Mouse (Mus musculus) kidney, adult 9 months (tissue): ENCODE data around the gene Adam19.

Source experiments
- DNase-seq: peaks from one replicate; pipeline ENCODE4 v3.0.0; 2022

The Adam19 gene

DNA sequence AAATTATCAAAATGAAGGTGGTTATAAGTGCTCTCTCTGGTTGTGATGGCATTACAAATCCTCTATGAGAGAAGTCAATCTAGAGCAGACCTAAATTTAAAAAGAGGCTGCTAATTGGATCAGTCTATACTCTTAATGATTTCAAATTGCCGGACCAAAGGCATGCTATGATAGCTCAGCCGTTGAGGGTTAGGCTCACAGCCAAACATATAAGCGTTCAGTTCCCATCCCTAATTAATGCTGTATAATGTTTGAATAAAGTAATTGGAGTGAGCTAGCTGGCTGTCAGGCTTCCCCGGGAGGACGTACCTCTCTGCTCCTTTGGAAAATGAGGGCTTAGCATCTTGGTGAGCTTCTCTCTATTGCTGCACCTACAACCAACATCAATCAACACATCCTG is 53.4 kb downstream of the Adam19 start:
- no peak for DNase-seq

DNA sequence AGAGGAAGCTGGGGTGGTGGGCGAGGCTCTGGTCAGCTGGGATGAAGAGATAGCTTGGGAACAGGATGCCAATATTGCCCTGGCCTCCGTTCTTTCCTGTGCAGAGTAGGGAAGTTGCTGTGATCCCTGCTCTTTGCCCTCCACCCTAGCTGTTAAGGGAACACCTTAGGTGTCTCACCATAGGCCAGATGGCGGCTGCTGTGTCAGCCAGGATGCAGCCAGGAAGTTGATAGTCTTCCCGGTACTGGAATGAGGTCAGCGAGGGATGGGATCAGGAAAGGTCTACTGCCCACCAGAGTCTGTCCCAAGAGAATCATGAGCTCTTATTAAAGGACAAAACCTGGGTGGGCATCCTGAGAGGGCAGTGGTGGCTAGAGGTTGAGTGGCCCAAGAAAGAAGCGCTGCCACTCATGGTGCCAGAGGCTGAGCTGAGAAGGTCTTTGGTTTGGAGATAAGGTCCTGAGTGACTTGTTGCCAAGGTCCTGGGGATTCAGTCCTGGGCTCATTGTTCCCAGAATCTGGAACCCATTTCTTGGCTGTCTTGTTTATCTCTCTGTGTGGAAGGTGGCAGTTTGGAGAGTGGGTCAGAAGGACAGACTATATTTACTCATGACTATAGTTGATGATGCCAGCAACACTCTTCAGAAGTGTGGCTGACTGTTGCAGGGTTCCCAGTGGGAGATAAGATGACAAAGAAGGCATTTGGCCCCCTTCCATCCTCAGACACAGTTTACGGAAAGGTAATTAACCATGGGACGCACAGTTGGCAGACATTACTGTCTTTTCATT is 54.6 kb downstream of the Adam19 start:
- DNase-seq = no peak

DNA sequence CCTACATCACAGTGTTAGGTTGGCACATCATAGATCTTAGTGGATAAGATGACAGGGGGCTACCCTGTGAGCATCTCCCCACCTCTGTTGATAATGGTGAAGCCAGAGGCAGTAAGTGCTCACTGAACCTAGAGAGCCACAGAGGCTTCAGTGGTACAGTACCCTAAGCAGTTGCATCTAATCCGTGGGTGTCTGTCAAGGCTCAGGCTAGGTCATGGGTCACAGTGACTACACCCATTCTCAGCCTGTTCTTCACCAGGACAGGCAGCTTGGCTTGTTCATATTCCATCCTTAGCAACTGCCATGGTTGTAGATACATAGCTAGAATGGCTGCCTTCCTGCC is 55.1 kb downstream of the Adam19 start:
- no peak for DNase-seq

- DNase-seq = no peak
Measured at GRCm38 (mm10) chr11:46113211-46113610, 57.4 kb downstream of the Adam19 start.

DNA sequence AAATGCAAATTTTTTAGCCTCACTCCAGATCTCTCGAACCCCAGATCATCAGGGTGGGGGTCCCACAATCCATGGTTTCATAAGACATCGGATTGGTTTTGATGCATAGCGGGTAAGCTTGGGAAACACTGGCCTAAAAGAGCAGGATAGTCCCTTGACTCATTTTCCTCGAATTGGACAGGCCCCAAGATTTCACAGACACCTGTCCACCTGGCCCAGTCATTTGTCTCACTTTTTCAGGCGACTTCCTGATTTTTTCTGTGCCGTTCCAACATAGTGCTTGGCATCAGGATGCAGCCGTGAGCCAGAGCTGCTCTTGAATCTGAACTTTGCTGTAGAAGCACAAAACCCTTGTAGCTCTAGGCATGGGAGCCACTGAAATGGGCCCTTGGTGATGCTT is 58.4 kb downstream of the Adam19 start:
- DNase-seq = no peak

DNA sequence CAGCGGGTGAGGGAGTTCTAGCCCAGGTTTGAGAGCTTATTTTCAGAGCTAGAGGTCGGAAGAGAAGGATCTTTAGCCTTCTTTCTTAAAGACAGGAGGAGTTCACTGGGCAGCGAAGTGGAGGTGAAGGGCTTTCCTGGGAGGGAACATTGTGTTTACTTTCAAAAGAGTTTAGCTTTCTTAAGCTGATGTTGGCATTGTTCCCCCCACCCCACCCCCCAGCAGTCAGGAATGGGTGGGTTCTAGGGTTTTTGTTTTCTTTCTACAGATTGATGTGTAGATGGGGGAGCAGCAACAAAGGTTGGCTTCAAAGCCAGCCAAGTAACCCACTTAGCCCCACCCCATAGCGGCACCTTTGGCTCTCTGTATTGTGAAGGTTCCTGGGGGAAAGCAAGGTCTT is 59.2 kb downstream of the Adam19 start:
- no peak for DNase-seq

GRCm38 (mm10) chr11:46115411-46116173 is 59.8 kb downstream of the Adam19 start:
- peak; percentile 34 for DNase-seq

DNA sequence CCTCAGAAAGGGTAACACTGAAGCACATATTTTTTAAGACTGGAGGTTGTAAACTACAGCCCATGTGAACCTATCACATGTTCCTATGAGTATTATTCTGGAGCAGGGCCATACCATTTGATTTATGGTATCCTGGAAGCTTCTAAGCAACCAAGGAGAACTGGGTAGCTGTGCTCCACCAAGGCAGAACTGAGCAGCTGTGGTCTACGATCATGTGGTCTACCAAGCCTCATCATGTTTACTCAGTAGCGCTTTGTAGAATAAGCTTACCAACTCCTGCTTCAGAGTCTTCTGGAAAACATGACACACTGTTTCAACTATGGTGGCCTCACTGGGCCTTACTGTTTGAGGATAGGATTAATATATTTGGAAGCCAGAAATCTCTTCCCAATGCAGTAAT is 60.7 kb downstream of the Adam19 start:
- DNase-seq = peak; percentile 28

- no peak for DNase-seq
Measured at GRCm38 (mm10) chr11:46119624-46120023, 63.8 kb downstream of the Adam19 start.

GRCm38 (mm10) chr11:46120084-46120483 is 64.3 kb downstream of the Adam19 start:
- DNase-seq = no peak

DNA sequence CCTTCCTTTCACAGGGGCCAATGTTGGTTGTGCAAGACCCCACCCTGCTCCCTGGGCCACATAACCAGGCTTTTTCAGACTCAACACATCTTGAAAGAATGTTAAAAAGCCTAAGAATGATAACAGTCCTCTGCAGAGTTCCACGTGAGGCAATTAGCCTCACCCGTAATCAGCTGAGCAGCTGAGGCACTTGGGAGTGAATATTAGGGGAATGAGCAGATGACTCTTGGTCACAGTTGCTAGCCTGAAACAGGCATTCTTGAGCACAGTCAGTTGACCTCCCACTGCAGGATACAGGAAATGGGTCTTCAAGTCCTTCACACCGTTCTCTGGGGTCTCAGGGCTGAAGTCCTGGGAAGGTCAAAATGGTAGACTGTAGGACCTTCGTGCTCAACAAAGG is 65.9 kb downstream of the Adam19 start:
- DNase-seq = no peak

DNA sequence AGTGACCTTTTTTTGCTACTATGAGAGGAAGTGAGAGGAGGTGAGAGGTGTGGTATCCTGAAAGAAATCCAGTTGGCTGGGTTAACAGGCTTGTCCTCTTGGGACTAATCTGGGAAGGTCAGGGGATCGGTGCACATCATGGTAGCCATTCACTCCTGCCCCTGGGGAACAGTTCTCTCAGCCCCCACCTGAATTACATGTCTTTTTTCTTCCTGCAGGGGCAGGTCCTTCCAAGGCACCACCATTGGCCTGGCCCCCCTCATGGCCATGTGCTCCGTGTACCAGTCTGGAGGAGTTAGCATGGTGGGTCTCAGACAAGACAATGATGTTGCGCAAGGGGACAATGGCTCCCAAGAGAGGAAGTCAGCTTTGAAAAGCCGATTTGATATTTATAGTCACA is 67.1 kb downstream of the Adam19 start:
- DNase-seq = no peak

DNA sequence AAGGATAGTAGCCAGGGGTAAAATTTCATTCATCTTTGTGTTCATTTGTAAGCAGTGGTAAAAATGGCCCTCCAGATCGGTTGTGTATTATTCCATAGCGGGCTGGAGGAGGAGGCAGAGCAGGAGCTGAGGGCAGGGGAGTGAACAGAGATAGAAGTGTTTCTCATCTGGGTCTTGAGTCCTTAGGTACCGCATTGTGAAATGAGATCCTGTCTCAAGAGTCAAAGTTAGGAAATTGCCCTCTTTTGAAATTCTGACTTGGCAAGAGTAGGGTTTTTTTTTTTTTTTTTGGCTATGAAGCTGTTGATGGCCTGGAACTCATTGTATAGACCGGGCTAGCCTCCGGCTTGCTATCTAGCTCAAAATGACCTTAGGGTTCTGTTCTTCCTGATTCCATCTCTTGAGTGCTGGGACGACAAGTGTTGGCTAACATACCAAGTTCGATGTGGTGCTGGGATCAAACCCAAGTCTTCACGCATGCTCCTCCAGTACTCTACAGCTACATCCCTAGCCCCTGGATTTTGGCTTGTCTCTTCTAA is 67.6 kb downstream of the Adam19 start:
- DNase-seq = no peak

DNA sequence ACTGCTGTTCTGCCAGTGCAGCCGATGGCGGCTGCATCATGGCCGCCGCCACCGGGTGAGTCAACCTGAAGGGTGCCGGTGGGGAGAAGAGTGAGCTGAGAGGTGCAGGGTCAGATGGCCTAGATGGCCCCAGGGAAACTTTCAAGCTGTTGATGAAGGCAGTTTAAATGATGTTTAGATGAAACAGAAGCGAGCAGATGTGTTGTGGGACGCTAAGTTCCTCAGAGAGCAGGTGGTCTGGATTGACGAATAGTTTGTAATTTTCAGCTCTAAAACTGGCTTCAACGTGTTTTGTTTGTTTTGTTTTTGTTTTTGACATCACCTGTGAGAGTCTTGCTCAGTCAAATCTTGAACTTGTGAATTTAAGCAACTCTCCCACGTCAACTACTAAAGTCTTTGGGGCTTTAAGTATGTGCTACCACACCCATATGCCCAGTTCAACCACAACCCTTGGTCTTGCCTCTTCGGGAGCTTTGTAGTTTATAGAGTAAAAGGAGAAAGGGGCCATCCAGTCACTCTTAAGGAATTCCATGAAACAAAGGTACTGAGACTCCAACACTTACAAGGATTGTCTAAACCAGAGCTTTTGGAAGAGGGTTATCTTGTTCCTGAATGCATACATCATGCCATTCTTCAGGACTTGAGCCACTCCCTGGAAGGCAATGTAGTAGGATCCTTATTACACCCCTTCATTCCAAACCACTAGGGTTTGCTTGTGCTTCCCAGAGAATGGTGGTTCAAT is 69.5 kb downstream of the Adam19 start:
- no peak for DNase-seq

- DNase-seq = no peak
Measured at GRCm38 (mm10) chr11:46125835-46126229, 70.0 kb downstream of the Adam19 start.

DNA sequence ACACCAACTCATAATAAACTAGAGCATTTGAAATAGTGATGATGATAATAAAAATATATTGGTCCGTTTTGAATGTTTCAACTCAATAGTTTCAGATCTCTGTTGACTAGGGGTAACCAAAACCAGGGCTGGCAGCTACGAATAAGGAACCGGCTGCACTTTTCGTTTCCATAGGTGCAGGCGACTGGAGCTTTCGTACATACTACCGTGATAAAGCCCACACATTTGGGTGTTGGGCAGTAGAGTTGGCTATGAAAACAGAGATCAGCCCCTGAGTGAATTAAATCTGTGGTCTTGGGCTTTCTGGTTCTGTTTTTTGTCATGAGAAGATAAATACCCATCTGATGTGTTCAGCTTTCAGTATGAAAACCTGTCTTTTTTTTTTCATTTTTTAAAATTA is 70.5 kb downstream of the Adam19 start:
- DNase-seq = no peak

DNA sequence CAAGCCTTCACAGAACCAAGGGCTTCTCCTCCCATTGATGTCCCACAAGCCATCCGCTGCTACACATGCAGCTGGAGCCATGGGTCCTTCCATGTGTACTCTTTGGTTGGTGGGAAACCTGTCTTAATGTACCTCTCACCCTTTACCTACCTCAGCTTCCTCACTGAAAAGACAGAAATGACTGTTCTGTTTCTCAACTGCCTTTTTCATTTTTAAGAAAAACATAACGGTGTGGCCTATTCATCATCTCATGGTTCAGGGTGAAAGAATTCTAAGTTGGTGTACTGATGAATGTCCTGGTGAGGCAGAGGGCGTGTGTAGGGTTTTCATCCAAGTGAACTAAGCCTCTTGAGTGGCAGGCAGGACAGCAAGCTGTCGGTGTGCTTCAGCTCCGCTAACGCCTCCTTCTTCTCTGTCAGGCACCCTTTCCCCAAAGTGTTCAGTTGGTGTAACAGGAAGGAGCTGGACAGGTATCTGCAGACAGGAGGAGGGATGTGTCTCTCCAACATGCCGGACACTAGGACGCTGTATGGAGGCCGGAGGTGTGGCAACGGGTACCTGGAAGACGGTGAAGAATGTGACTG is 71.1 kb downstream of the Adam19 start:
- DNase-seq = no peak

- DNase-seq = peak; percentile 29
Measured at GRCm38 (mm10) chr11:46127621-46128547, 72.1 kb downstream of the Adam19 start.

GRCm38 (mm10) chr11:46128548-46128945 is 72.8 kb downstream of the Adam19 start:
- DNase-seq = peak; percentile 64

DNA sequence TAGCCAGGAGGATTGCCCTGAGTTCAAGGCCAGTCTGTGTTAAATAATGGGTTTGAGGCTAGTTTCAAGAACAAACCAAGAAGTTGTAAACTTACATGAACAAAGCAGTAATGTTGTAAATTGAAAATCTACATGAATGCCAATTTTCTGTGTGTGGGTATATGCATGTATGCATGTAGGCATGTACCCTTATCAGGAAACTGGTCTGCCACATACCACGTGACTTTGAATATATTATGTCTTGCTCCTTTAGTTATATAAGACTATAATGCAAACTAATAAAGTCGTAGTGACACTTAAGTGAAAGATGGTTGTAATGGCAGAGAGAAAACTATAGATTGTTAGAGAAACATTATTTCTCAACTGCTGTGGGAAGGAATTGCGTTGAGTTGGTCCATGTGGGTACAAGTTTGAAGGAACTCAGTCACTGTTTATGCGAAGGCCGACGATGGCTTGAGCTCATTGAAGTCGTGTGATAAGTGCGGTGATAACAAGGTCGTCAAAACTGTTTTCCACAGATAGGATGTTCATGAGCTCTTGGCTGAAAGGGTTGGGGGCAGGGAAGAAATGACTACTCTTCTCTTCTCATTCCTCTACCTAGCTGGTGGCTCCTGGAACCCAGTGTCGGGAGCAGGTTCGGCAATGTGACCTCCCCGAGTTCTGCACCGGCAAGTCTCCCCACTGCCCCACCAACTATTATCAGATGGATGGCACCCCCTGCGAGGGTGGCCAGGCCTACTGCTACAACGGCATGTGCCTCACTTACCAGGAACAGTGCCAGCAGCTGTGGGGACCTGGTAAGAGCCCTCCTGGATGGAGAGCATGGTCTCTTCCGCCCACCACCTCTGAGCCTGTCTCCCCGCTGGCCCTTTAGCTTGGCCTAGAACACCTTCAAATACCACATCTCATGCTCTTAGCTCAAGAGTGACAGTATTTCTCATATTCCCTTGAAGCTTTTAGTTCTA is 75.5 kb downstream of the Adam19 start:
- DNase-seq = no peak

DNA sequence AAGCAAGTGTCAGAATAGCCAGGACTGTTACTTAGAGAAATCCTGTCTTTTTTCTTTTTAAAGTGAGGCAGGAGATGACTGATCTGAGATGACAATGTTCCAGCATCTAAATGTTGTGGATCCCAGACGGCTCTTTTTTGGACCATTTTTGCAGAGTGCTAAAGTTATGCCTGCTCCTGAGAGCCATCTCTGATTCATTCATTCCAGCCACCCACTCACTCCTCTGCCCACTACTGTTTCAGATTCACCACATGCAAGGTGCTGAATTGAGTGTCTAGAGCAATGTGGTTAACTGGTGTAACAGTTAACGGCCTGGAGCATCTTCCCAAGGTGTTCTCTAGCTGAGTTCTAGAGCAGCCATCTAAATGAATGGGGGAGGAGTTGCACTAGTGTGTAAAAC is 79.1 kb downstream of the Adam19 start:
- no peak for DNase-seq
